Mouse (Mus musculus) inflammation-experienced regulatory T-cells, adult 6 months (primary cell): Measurements from ENCODE around the gene Mef2a. TPM values are rescaled to one million over a fixed set of nuclear protein-coding genes. Genes with fewer than 3 reads are reported as not detected.
"Not testable (repeated sequence)": the region's sequence is repeated elsewhere in the genome, so short reads cannot be mapped to it uniquely, and the experiment has no call there.

ENCODE experiments used
- ATAC-seq: one replicate; pipeline ENCODE4 v1.8.0; 2017
- polyA plus RNA-seq, 3 experiments: library from polyadenylated mRNA; unstranded; fragments of 100-300 nt; shearing (Covaris generic); gene quantifications; one replicate each; pipeline ENCODE4 v1.2.1; 2017

Gene Mef2a
- polyA plus RNA-seq, 3 experiments from 2014 or later, result 11.4 to 12.0 (median 11.9) TPM

DNA sequence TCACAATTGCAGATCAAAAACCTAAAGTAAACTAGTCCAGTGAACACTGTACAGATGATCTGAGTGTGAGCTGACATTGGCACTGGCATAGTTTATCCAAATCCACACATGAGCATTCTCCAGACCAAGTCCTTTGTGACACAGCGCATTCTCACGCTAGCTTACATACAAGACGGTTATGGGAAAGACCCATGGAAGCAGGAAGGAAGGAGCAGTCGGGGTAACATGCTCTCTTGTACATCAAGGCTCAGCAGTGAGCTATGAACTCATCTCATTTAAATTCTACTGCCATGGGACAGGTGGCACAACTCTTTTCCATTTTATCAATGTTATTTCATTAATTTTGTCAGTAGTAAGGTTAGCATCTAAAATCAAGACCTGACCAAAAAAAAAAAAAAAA is 3.0 kb downstream of the Mef2a start:
- no peak for ATAC-seq

DNA sequence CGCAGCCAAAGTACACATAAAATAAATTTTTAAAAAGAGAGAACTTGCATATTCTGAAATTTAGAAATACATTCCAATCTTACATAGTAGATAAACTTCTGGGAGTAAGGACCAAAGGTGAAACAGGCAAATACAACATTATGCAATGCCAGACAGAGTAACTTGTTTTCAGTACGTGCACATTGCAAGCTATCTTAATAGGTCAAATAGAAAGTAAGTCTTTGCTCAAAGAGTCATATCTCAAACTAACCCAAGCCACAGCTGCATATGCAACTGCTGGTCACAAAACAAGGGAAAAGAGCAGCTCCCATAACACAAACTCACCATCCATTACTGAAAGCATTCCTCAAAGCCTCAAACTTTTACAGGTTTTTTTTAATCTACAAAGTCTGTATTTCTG is 4.3 kb downstream of the Mef2a start:
- no peak for ATAC-seq

DNA sequence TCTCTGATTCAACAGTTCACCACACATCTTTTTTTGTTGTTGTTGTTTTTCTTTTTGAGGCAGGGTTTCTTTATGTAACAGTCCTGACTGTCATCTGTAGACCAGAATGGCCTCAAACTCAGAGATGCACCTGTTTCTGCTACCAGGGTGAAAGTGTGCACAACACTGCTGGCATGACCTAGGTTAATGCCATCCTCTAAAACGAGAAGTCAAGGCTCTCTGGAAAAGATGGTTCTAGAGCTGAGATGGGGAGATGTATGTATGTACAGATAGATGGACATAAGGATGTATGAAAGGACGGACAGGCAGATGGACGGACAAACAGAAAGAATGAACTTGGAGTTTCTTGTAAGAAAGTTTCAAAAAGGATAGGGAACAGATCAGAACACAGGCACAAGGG is 12.1 kb downstream of the Mef2a start:
- no peak for ATAC-seq

DNA sequence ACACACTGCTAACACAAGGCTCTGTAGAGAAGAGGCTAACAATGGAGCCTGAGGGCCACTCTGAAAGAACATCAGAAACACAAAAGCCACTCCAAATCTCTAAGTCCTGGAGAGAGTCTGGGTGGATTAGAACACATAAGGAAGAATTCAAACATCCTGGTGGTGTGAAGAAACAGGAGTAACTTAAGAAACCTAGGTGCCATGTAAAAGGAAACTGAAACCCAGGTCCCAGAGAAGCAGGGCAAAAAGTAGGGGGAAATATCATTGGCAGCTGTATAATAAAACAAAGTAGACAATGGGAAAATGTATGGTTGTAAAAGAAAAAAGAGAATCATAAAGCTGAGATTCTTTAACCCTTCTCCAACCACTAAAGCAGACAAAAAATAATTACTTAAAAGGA is 12.8 kb downstream of the Mef2a start:
- ATAC-seq, result peak; percentile 58

DNA sequence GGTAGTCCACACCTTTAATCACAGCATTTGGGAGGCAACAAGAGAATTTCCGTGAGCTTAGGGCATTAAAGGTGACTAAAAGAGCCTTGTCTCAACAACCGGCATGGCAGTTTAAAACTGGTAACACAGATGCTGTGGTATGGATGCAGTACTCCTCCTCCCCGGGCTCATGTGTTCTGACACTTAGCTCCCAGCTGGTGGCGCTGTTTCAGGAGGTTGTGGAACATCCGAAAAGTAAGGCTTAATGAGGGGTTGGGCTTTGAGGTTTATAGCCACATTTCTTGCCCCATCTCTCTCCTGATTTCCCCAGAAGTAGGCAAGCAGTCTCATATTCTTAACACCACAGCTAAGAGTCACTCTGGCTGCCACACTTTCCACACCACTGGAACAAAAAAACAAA is 16.8 kb downstream of the Mef2a start:
- ATAC-seq, result no peak

DNA sequence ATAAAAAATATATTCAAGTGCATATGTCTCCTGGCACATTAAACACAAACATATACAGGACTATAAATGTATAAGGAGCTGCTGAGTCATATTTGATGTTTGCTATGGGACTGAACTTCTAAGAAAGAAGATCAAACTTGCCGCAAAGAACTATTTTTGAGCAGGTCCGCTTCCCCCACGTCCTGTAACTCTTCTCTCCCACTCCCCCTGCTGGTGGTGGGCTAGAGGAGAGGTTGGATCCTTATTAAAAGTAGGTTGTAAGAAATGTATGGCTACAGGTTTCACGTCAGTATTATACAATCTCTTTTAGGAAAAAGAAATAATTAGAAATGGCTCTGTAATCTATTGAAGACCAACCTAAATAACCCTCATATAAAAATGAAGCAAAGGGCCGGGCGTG is 19.0 kb downstream of the Mef2a start:
- peak; percentile 86 for ATAC-seq

DNA sequence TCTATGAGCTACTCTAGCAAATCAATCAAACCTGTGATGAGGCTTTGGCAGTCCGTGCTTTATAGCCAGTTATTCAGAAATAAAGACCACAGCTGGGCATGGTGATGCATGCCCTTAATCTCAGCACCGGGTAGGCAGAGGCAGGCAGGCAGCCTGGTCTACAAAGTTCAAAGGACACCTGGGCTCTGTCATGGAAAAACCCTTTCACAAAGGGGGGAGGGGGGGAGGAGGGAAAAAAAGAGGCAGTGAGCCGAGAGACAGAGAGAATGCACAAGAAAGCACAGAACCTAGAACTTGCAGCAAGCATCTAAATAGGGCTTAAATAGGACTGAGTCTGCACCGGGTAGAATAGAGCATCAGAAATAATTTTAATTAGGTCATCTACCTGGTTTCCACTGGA is 19.7 kb downstream of the Mef2a start:
- ATAC-seq, result no peak

DNA sequence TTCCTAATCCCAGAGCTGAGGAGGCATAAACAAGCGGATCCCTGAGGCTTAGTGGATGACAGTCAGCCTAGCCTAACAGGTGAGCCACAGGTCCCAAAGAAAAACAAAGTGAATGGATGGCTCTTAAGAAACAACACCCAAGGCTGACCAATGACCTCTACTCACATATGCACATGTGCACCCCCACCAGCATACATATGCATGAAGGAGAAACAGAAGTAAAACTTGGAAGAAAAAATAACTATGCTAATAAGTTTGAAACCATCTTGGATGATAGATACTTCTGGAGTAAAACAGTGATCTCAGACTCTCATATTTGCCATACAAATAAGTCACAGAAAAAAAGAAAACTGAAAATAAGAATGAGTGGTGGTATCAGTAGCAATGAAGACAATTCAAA is 28.2 kb downstream of the Mef2a start:
- ATAC-seq, result no peak

DNA sequence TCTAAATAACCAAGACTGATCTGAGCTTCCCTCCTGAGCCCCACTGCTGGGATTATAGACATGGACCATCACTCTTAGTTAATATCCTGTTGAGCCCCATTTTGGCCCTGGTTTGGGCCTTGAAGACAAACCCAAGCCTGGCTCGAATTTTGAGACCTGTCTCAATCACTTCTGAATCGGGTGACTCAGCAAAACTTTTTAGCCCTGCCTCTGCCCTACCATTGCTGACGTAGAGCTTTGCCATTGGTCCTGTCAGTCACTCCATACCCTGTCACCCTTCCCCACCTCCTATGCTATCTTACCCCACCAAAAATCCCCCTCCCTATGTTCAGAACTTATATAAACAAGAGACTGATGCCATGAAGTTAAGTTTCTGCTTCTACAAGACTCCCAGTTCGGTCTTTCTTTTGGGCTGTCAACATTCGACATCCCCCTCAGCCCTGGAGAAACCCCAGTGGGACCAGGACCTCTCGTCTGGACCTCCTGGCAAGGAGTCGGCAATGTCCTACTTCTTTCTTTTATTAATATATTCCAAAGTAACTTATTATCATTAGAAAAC is 30.5 kb downstream of the Mef2a start:
- no peak for ATAC-seq

DNA sequence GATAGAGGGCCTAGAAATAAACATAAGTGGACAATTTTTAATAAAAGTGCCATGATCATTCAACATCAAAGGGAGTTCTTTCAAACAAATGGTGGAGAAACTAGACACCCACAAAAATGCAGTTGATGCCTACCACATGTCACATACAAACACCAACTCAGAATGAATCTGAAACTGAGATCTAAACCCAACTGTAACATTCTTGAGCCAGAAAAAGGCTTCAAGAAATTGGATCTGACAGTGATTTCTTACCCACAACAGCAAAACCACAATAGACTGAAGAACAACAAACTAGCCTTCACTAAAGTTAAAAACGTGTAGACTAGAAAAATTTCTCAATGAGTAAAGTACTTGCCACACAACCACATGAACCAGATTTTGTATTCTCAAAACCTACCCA is 52.3 kb downstream of the Mef2a start:
- no peak for ATAC-seq

DNA sequence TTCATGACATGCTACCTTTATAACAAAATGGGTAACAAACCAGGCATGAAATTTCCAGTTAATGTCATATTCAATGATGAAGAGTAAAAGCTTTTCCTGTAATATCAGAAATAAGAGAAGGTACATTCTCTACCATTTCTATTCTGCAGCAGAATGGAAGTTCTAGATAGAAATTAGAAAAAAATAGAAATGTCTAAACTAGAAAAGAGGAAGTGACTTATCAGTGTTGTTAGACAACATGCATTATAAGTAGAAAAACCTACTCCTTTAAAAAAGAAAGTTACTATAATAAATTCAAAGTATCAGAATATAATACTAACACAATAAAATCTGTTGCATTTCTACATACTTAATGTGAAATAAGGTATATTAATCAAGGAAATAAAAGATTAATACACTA is 54.0 kb downstream of the Mef2a start:
- no peak for ATAC-seq

DNA sequence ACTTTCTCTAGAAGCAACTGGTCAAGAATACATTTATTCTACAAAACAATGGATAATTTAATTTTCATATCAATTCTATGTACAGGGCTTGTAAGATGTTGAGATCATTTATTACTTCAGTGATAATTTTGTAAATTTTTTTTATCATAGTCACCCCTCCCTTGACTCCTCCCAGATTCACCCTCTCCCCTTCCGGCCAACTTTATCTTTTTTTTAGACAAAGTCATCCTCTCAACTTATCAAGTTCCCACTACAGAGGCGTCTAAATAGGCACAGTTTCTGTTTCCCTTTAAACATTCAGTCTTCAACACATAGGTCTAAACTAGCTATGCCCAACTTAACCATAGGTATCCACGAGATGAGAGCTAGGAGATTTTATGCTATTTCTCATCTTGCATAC is 59.5 kb downstream of the Mef2a start:
- ATAC-seq, result no peak

DNA sequence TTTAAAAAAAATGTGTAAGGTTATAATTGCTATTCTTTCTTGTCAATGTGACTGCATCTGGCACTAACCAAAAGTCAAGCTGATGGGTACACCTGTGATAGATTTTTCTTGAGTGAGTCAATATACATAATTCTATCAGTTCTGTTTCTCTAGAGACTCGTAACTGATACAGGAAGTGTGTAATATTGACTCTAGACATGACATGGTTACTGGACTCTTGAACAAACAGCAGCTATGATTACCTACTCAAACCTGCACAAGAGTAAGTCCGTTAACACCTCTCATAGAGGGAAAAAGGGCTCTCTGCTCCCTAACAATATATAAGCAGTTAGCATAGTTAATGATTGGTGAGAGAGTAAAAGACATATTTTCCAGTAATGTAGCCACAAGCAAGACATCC is 62.5 kb downstream of the Mef2a start:
- ATAC-seq, result no peak

DNA sequence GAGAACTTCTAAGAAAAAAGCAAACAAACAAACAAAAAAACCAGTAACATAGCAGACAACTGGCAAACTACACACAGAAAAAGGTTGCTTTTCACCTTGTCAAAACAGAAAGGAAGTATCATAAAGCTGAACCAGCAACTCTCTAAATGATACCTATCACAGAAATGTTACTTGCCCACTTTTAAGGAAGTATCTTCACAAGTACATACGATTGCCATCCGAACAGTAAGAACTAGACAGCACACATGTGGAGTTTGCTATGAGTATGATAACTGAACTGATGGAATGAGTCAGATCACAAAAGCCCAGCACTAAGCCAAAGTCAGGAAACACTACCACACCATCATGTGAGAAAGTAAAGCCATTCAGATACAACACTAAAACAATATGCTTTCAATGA is 64.6 kb downstream of the Mef2a start:
- ATAC-seq, result no peak

DNA sequence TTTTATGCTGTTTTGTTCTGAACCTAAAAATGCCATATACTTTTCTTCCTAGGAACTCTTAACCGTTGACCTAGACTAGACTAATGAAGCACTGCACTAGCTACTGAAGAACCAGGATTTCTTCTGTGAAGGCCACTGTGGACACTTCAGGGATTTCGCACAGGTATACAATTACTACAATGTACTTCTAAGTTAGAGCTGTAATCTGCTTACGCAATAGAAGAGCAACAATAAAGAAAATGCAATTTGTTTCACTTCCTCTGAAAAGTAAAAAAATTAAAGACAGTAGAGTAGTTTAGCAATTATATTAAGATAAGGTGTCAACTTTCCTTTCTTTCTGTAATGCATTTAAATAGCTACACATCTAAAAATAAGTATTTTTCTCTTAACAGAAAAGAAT is 65.6 kb downstream of the Mef2a start:
- no peak for ATAC-seq

DNA sequence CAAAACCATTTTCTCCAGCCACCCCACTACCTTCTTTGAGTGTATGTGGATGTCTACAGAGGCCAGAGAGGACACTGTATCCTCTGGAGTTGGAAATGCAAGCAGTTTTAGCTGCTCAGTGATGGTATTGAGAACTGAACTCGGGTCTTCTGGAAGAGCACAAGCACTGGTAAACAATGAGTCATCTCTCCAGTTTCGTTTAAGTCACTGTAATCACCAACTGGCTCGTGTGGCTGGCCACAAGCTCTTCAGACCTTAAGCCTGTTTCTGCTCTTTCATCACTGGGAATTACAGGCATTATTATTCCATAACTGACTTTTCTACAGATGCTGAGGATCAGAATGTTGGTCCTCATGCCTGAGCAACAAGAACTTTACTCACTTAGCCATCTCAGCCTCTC is 67.7 kb downstream of the Mef2a start:
- no peak for ATAC-seq

DNA sequence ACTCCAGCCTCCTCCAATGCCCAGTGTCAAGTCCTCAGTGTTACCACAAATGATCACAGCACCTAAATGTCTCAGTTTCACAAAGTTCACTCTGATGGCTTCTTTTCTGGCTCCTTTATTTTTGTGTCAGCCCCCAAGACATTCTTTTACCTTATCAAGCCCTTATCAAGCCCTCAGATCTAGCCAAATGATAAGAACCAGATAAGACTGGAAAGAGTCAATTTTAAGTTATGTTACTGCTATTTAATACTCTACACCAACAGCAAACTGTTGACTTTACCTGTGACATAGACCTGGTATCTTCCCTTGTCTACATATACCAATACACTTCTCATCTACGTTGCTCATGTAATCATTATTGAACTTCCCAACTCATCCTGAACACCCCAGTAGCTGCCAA is 76.2 kb downstream of the Mef2a start:
- ATAC-seq, result no peak

DNA sequence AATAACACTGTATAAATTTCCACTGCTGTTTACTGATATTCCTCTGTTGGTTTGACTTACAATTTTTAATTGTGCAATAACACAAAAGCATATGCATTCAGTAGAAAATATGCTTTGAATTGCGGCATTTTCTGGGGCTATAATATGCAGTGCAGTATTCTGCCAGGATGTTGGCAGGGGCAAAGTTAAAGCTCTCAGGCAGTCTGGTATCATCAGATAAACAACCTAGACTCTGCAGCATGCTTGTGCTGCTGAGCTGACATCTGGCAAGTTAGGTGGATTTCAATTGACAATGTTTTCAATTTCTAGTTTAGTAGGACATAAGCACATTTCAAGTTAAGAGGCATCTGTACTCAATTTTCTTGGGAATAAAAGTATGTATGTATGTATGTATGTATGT is 81.3 kb downstream of the Mef2a start:
- no peak for ATAC-seq

DNA sequence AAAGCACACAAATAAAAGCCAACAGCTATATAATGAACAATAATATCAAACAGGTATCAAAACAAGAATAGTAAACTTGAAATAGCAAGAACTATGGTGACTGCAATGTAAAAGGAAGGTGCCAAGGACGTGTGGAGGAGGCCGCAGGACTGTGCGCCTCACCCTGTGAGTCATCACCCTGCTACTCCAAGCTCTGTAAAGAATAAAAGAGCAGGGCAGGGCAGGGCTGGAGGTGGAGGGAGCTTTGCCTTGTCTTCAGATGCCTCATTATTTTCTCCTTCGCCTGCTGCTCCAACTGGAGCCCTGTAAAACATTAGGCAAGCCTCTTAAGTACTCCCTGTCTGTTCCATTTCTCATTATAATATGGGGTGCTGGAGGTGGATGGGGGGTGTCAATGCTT is 85.2 kb downstream of the Mef2a start:
- no peak for ATAC-seq

DNA sequence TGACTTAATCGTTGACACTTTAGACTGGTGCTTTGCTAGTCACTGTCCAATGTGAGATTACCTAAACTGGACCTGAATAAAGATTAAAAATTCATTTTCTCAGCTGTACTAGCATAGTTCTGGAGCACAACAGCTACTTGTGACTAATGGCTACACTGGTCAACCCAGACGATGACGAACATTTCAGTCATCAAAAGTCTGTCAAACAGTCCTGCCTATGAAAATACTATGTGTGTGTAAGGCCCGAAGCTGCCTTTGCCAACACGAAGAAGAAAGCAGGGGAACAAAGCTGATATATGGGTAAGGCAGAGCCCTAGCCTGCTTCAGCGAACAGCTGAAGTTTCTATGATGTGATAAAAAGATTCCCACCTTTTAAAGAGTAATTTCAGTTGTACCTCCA is 89.1 kb downstream of the Mef2a start:
- ATAC-seq, result no peak

DNA sequence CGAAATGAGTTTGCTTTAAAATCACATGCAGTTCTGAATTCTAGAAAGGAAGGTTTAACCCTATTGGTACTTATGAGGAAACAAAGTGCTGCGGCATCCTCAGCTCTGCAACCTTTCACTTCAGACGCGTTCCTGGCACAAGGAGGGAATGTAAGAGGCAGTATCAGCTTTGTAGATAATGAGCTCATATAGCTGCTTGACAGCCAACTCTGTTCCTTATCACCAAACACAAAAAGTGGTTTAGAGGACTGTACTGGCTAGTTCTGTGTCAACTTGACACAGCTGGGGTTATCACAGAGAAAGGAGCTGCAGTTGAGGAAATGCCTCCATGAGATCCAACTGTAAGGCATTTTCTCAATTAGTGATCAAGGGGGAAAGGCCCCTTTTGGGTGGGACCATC is 102.2 kb downstream of the Mef2a start:
- not testable (repeated sequence) for ATAC-seq

DNA sequence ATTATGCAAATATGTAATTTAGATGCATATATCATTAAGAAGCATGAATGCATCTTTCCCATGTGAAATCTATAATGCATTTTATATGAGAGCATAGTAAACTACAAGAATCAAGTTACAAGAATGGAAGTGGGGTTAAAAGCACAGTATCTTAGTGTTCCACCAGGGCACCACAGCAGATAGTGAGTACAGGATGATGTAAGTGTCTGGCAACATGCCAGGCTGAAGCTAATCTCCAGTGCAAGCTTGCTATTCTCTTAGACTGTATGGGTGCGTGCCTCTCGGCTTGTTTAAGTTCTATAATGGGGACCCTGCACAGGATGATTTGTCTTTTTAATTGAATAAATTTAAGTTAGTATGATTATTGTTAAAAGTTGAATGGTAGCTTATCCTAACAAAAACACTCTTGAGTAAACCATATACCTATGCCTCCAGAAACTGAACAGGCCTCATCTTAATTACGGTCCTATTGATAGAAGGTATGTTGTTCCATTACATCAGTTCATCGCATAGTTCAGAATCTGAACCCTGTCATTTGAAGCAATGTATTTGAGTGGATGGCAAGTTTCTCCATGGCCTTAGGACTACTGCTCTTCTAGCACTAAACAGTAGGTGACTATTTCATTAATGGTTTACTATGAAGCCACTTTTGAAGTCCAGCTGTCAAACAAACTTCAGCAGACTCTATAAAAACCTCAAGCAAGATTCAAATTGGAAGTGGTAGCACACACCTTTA is 112.7 kb downstream of the Mef2a start:
- ATAC-seq, result no peak

DNA sequence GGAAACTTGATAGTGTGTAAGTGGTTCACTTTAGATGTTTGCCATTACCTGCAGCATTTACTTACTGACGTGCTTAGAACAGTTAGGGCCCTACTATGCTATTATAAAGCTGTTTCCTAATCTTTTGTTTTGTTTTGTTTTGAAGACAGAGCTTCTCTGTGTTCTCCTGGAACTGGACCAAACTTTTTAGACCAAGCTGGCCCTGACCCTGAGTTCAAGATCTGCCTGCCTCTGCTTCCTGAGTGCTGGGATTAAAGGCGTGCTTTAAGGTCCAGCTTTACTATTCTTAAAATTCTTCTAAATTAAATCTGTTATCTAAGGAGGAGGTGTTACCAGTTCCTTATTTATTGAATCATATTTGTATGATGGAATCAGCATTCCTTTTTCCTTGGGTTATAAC is 126.6 kb downstream of the Mef2a start:
- ATAC-seq, result no peak

DNA sequence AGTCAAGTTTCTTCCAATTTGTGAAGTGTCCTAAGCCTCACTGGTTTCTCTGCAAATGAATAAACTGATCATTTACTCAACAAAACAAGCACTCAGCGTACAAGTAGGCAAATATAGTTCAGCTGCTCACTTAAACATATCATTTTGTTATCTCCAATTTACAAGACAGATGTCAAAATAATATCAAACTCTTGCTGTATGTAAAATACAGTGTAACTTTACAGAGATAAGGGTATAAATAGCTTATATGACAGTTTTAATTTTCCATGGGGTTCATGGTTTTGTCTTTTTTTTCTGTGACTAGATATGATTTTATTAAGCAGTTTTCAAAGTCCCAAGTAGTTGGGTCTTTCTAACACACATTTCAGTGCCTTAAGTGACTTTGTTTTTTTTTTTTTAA is 127.4 kb downstream of the Mef2a start:
- ATAC-seq, result no peak

DNA sequence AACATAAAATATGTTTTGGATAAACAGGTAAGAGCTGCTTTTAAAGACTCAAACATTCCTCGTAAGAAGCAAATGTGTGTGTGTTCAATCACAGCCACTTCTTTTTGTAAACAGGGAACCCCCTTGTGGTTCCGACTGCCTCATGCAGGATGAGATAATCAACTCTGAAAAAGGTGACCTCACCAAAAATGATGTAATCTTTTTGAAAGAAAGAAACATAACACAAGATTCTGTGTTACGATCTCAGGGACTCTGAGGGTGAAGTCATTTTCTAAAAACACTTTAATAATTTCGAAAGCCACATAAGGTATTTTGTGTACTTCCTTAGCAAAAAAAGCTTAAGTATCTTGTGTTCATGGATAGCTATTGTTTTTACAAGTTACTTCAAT is 128.8 kb downstream of the Mef2a start:
- ATAC-seq, result no peak
